Mouse (Mus musculus): ENCODE measurements at regions not wholly inside any gene's neighbourhood (a gene's known extent, or its start where the extent isn't known, plus 50 kb on each side); places are given as distances from the start of the nearest gene placed in this dataset.

DNA sequence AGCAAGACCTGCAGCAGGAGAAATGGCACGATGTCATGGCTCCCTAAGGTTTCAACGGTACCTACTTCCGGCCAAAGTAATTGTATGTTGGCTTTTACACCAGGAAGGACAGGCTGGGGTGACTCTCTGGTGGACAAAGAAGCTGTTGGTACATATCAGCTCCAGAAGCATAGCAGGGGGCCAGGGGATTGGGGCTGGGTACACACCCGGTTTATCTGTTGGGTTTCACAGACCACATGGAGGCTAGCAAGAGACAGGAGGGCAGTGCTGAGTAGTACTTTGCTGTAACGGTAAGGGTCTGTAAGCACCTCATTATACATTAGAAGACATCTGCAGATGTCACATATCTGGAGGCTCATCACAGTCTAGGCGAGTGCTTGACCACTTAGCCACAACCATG lies 164.0 kb upstream of the Ubl3 start:
- peaks cover 2% of the 10 kb centered on the region; the same call in 1 of the 2 replicates for H3K9me3 ChIP-seq (ENCODE audit: control insufficient read depth, low read length)
- TF ChIP-seq EP300 (IDR thresholded peaks at IDR 0.05; ENCODE audit: low read depth) (0 out of 2 replicates have a peak, but pooled peaks have one; percentile 17), CTCF (IDR thresholded peaks at IDR 0.05; ENCODE audit: low read depth) (no peak)
- 35% methylated on average over 6 of the region's 6 CpGs for WGBS (ENCODE audit: insufficient replicate concordance)
- DNase-seq (ENCODE audit: low read depth in 3 of 3, low spot score in 3 of 3) (no peak), ATAC-seq (ENCODE audit: insufficient read depth) (peak; percentile 81)
- no peak overlapping the region for H3K9ac ChIP-seq (replicated peaks)
- no peak overlapping the region for H3K4me2 ChIP-seq (ENCODE audit: low read depth)
- H3K4me1 ChIP-seq (replicated peaks; ENCODE audit: control insufficient read depth in 2 of 2, insufficient read depth in 2 of 2, low read length in 1 of 2): peaks cover 6 to 24% of the 10 kb centered on the region in 2 experiments; a peak in 3 of 4 replicates
- H3K27me3 ChIP-seq (ENCODE audit: control insufficient read depth, insufficient read depth, low read length): no peaks in the 10 kb centered on the region
- no peak overlapping the region for H3K4me3 ChIP-seq (ENCODE audit: insufficient read depth in 1 of 2, low read depth in 2 of 2, low read length in 2 of 2)
- no peaks in the 10 kb centered on the region for H3K36me3 ChIP-seq (replicated peaks; ENCODE audit: control insufficient read depth, insufficient read depth, low read depth)
- no peak overlapping the region for H3K27ac ChIP-seq

DNA sequence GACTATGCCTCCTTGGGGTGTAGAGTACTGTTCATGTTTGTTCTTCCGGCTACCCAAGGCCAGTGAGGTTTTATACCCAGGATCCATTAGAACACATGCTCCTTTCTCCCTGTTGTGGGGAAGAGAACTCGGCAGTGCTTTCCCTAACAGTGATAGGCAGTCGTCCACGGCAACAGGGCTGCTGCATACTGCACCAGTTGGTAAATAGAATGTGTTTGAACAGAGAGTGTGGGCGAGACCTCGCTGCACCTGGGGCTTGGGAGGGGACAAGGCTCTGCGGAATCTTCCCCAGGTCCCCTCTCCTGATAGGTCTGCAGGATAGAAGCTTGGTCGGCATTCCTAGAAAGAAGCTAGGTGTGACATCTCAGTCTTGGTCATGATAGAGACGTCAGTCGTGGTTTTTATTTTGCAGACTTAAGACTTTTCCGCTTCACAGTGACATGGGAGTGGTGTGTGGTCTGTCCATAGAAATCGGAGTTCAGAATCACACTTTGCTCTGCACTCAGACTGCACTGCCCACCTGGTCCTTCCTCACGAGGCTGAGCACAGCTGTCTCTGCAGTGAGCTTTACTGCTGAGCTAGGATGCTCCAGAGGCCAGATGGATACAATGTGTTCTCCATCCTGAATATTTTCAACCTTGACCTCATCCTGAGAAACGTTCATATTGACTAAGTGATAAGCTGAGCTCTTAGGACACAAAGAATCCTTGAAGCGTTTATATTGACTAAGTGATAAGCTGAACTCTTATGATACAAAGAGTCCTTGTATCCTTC lies 162.8 kb upstream of the Ubl3 start:
- Histone ChIP-seq H3K27me3 (ENCODE audit: control insufficient read depth, insufficient read depth, low read length) (no peaks in the 10 kb centered on the region), H3K9me3 (ENCODE audit: control insufficient read depth, low read length) (peaks cover 2% of the 10 kb centered on the region; the same call in 1 of the 2 replicates), H3K9ac (replicated peaks) (no peak overlapping the region), H3K4me2 (ENCODE audit: low read depth) (no peak overlapping the region), H3K4me3 (ENCODE audit: insufficient read depth in 1 of 2, low read depth in 2 of 2, low read length in 2 of 2) (no peak overlapping the region), H3K4me1 (replicated peaks; ENCODE audit: control insufficient read depth in 2 of 2, insufficient read depth in 2 of 2, low read length in 1 of 2) (peaks cover 6 to 24% of the 10 kb centered on the region in 2 experiments; a peak in 3 of 4 replicates), H3K27ac (no peak overlapping the region), H3K36me3 (replicated peaks; ENCODE audit: control insufficient read depth, insufficient read depth, low read depth) (no peaks in the 10 kb centered on the region)
- no peak for DNase-seq (ENCODE audit: low read depth in 3 of 3, low spot score in 3 of 3)
- 50% methylated on average over 15 of the region's 15 CpGs for WGBS (ENCODE audit: insufficient replicate concordance)
- ATAC-seq (ENCODE audit: insufficient read depth): peak; percentile 29; the same call in 1 of the 2 replicates
- TF ChIP-seq EP300 (IDR thresholded peaks at IDR 0.05; ENCODE audit: low read depth) (no peak), CTCF (IDR thresholded peaks at IDR 0.05; ENCODE audit: low read depth) (no peak)

DNA sequence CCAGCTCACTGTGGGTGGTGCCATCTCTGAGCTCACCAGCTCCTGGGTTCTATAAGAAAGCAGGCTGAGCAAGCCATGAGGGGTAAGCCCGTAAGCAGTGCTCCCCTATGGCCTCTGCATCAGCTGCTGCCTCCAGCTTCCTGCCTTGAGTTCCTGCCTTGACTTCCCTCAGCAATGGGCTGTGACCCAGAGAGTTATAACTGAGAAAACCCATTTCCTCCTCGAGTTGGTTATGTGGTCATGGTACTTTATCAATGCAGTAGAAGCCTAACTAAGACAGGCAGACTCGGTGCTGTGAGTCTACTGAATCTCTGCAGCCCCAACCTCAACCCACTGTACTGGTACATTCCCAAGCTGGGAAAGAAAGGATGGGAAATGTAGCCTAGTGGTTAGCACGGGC lies 162.2 kb upstream of the Ubl3 start:
- no peaks in the 10 kb centered on the region for H3K36me3 ChIP-seq (replicated peaks; ENCODE audit: control insufficient read depth, insufficient read depth, low read depth)
- H3K27ac ChIP-seq: no peak overlapping the region
- H3K27me3 ChIP-seq (ENCODE audit: control insufficient read depth, insufficient read depth, low read length): no peaks in the 10 kb centered on the region
- H3K9me3 ChIP-seq (ENCODE audit: control insufficient read depth, low read length): peaks cover 2% of the 10 kb centered on the region; the same call in 1 of the 2 replicates
- peaks cover 6 to 24% of the 10 kb centered on the region in 2 experiments; a peak in 3 of 4 replicates for H3K4me1 ChIP-seq (replicated peaks; ENCODE audit: control insufficient read depth in 2 of 2, insufficient read depth in 2 of 2, low read length in 1 of 2)
- H3K4me3 ChIP-seq (ENCODE audit: insufficient read depth in 1 of 2, low read depth in 2 of 2, low read length in 2 of 2): no peak overlapping the region
- no peak overlapping the region for H3K4me2 ChIP-seq (ENCODE audit: low read depth)
- DNase-seq (ENCODE audit: low read depth in 3 of 3, low spot score in 3 of 3): no peak
- no peak overlapping the region for H3K9ac ChIP-seq (replicated peaks)
- TF ChIP-seq CTCF (IDR thresholded peaks at IDR 0.05; ENCODE audit: low read depth) (no peak), EP300 (IDR thresholded peaks at IDR 0.05; ENCODE audit: low read depth) (no peak)
- ATAC-seq (ENCODE audit: insufficient read depth): no peak
- 36% methylated on average over 4 of the region's 4 CpGs for WGBS (ENCODE audit: insufficient replicate concordance)

DNA sequence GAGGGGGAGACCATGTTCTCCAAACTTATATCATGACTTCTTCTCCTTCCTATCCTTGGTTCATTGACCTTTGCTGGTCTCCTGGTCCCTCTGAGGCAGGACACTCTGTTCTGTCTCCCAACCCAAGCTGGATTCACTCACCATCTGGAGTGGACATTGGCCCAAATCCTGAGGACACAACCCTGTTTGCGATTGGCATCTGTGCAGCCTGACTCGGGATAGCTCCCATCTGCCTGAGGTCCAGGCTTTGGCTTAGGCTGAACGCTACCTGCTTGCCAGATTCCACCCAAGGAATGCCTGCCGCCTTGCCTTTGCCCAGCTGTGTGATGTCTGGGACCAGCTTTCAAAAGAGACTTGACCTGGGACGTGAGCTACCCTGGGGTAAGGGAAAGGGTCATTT lies 161.2 kb upstream of the Ubl3 start:
- no peaks in the 10 kb centered on the region for H3K27me3 ChIP-seq (ENCODE audit: control insufficient read depth, insufficient read depth, low read length)
- no peaks in the 10 kb centered on the region for H3K36me3 ChIP-seq (replicated peaks; ENCODE audit: control insufficient read depth, insufficient read depth, low read depth)
- no peak overlapping the region for H3K4me2 ChIP-seq (ENCODE audit: low read depth)
- WGBS (ENCODE audit: insufficient replicate concordance): 75% methylated on average over 5 of the region's 5 CpGs
- TF ChIP-seq CTCF (IDR thresholded peaks at IDR 0.05; ENCODE audit: low read depth) (no peak), EP300 (IDR thresholded peaks at IDR 0.05; ENCODE audit: low read depth) (no peak)
- peaks cover 2% of the 10 kb centered on the region; the same call in 1 of the 2 replicates for H3K9me3 ChIP-seq (ENCODE audit: control insufficient read depth, low read length)
- ATAC-seq (ENCODE audit: insufficient read depth): no peak
- no peak overlapping the region for H3K4me3 ChIP-seq (ENCODE audit: insufficient read depth in 1 of 2, low read depth in 2 of 2, low read length in 2 of 2)
- no peak for DNase-seq (ENCODE audit: low read depth in 3 of 3, low spot score in 3 of 3)
- no peak overlapping the region for H3K9ac ChIP-seq (replicated peaks)
- H3K4me1 ChIP-seq (replicated peaks; ENCODE audit: control insufficient read depth in 2 of 2, insufficient read depth in 2 of 2, low read length in 1 of 2): peaks cover 6 to 24% of the 10 kb centered on the region in 2 experiments; a peak in 3 of 4 replicates
- no peak overlapping the region for H3K27ac ChIP-seq

DNA sequence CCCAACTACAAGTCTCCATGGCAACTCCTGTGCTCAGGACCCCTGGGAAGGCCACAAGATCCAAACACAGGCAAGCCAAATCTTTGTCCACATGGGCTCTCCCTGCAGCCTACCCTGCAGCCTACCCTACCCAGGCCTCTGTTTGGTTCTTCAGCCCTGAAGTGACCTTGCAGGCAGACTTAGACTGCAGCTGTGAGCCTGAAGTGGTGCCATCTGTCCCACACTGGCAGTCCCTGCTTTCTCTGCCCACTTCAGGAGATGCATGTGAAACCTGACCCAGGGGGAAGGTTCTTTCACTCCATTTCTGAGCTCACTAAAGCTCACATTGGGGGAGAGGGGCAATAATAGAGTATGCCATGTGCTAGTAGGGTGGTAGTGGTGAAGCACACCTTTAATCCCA lies 160.4 kb upstream of the Ubl3 start:
- Histone ChIP-seq H3K36me3 (replicated peaks; ENCODE audit: control insufficient read depth, insufficient read depth, low read depth) (no peaks in the 10 kb centered on the region), H3K9me3 (ENCODE audit: control insufficient read depth, low read length) (no peaks in the 10 kb centered on the region), H3K4me1 (replicated peaks; ENCODE audit: control insufficient read depth in 2 of 2, insufficient read depth in 2 of 2, low read length in 1 of 2) (peaks cover 6 to 24% of the 10 kb centered on the region in 2 experiments; a peak in 3 of 4 replicates), H3K27me3 (ENCODE audit: control insufficient read depth, insufficient read depth, low read length) (no peaks in the 10 kb centered on the region), H3K9ac (replicated peaks) (no peak overlapping the region), H3K27ac (no peak overlapping the region), H3K4me3 (ENCODE audit: insufficient read depth in 1 of 2, low read depth in 2 of 2, low read length in 2 of 2) (no peak overlapping the region), H3K4me2 (ENCODE audit: low read depth) (no peak overlapping the region)
- TF ChIP-seq CTCF (IDR thresholded peaks at IDR 0.05; ENCODE audit: low read depth): no peak
- TF ChIP-seq EP300 (IDR thresholded peaks at IDR 0.05; ENCODE audit: low read depth): no peak
- no peak for DNase-seq (ENCODE audit: low read depth in 3 of 3, low spot score in 3 of 3)
- ATAC-seq (ENCODE audit: insufficient read depth): no peak

Measured in liver, embryonic 14.5 days (tissue).